Mouse (Mus musculus) cerebellum, adult 2 months (tissue): ENCODE data around the gene Aip.

ENCODE experiments used
- CTCF ChIP-seq: fragments of 200-500 bp; IDR thresholded peaks from 2 replicates; pipeline ENCODE4 v1.5.1; 2011; ENCODE audit warnings: low read depth, mild to moderate bottlenecking, control low read depth, low read length, moderate library complexity, borderline replicate concordance; ENCODE audit not compliant: insufficient read depth
- POLR2A ChIP-seq: fragments of 200-500 bp; IDR thresholded peaks from 2 replicates; pipeline ENCODE4 v1.6.1; 2011; ENCODE audit warnings: low read length, control low read depth, borderline replicate concordance; ENCODE audit not compliant: insufficient read depth

DNA sequence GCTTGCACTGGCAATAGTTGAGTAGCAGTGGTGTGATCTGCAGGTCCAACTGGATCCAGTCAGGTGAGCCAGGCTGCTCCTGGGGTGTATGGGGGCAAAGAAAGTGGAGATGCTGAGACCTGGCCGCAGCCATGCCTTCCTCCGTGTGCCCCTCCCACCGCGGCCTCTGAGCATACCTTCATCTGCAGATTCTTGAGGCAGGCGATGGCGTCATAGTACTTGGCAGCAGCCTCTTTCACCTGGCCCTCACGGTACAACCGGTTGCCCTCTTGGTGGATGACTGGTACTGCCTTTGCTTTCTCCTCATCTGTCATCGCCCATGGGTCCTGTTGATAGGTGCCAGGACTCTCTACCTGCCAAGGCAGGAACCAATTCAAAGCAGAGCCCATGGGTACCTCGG is 10.5 kb downstream of the Aip start:
- TF ChIP-seq CTCF (no peak), POLR2A (no peak)
